Mouse (Mus musculus) kidney, postnatal 0 days (tissue): ENCODE data around the gene Trrap. TPM values are rescaled to one million over a fixed set of nuclear protein-coding genes. Genes with fewer than 3 reads are reported as not detected.

Experiments used
- ATAC-seq: fragments of 200-750 bp; cut with Nextera tagmentation; replicated peaks from 2 replicates; pipeline ENCODE4 v1.8.0; 2017; ENCODE audit warnings: low read depth, moderate number of reproducible peaks, moderate TSS enrichment, moderate library complexity; ENCODE audit not compliant: low FRiP score
- DNase-seq: peaks from one replicate; pipeline ENCODE4 v3.0.0-alpha.2; 2016; ENCODE audit warnings: low spot score
- H3K27ac ChIP-seq: fragments of 300-500 bp; sonication (generic); 2 replicates; pipeline ENCODE4 v1.5.1; 2014; ENCODE audit warnings: mild to moderate bottlenecking
- H3K27me3 ChIP-seq: fragments of 300-500 bp; sonication (generic); 2 replicates; pipeline ENCODE4 v1.6.1; 2014; ENCODE audit warnings: low read length, mixed read lengths; ENCODE audit not compliant: insufficient read depth
- H3K36me3 ChIP-seq: fragments of 300-500 bp; sonication (generic); 2 replicates; pipeline ENCODE4 v1.6.1; 2014; ENCODE audit warnings: low read length, mixed read lengths; ENCODE audit not compliant: insufficient read depth
- H3K4me1 ChIP-seq: fragments of 300-500 bp; sonication (generic); replicated peaks from 2 replicates; pipeline ENCODE4 v1.6.1; 2014; ENCODE audit warnings: antibody characterized with exemption, low read length, mixed read lengths; ENCODE audit not compliant: insufficient read depth
- H3K4me2 ChIP-seq: fragments of 300-500 bp; sonication (generic); 2 replicates; pipeline ENCODE4 v1.6.1; 2014; ENCODE audit warnings: mild to moderate bottlenecking, low read length, moderate library complexity, mixed read lengths
- H3K4me3 ChIP-seq: fragments of 300-500 bp; sonication (generic); replicated peaks from 2 replicates; pipeline ENCODE4 v1.5.1; 2014; ENCODE audit warnings: low read depth, low read length
- H3K9ac ChIP-seq: fragments of 300-500 bp; sonication (generic); 2 replicates; pipeline ENCODE4 v1.6.1; 2014; ENCODE audit warnings: low read depth, low read length
- H3K9me3 ChIP-seq: fragments of 300-500 bp; sonication (generic); replicated peaks from 2 replicates; pipeline ENCODE4 v1.6.1; 2016; ENCODE audit warnings: low read length, inconsistent platforms, mixed read lengths
- CTCF ChIP-seq: IDR thresholded peaks from 2 replicates; pipeline ENCODE4 v1.5.1; 2016; ENCODE audit warnings: antibody characterized with exemption, low read depth, mild to moderate bottlenecking, moderate library complexity
- WGBS: fragments of 180-500 bp; shearing (Covaris S2); extraction: QIAGEN DNeasy Blood & Tissue Kit; methylation state at CpG from one replicate; pipeline ENCODE4 v1.1.7; 2014; 5-methylcytosine and 5-hydroxymethylcytosine counted together
- polyA plus RNA-seq: library from polyadenylated mRNA; unstranded; fragments of >200 nt; fragmentation: Nextera tagmentation; extraction: Ambion mirVana; gene quantifications from 2 replicates; pipeline ENCODE4 v1.2.1, GENCODE M21; 2015

The Trrap gene
- polyA plus RNA-seq, 1 experiment from 2014 or later = 41.1 TPM

GRCm38 (mm10) chr5:144794687-144795086, 27.2 kb downstream of the Trrap start:
- Histone ChIP-seq H3K36me3 (peaks cover 92% of the 10 kb centered on the region), H3K4me1 (no peaks in the 10 kb centered on the region), H3K4me2 (no peak overlapping the region), H3K4me3 (no peak overlapping the region), H3K9ac (no peak overlapping the region), H3K9me3 (no peaks in the 10 kb centered on the region), H3K27me3 (no peaks in the 10 kb centered on the region), H3K27ac (no peak overlapping the region)
- peak; percentile 63 for TF ChIP-seq CTCF
- DNase-seq (peak; percentile 19), ATAC-seq (no peak)
- 74% methylated on average over 6 of the region's 6 CpGs for WGBS

- Histone ChIP-seq H3K27ac (no peak overlapping the region), H3K36me3 (peaks cover 91% of the 10 kb centered on the region), H3K27me3 (no peaks in the 10 kb centered on the region), H3K4me3 (no peak overlapping the region), H3K4me2 (no peak overlapping the region), H3K9me3 (no peaks in the 10 kb centered on the region), H3K9ac (no peak overlapping the region), H3K4me1 (no peaks in the 10 kb centered on the region)
- WGBS = 94% methylated on average over 7 of the region's 7 CpGs
- ATAC-seq (no peak), DNase-seq (no peak)
- TF ChIP-seq CTCF = no peak
Observed at GRCm38 (mm10) chr5:144797116-144797515, 29.6 kb downstream of the Trrap start.

- TF ChIP-seq CTCF = no peak
- no peak overlapping the region for H3K4me2 ChIP-seq
- peaks cover 89% of the 10 kb centered on the region for H3K36me3 ChIP-seq
- 87% methylated on average over 8 of the region's 8 CpGs for WGBS
- no peaks in the 10 kb centered on the region for H3K27me3 ChIP-seq
- no peak overlapping the region for H3K4me3 ChIP-seq
- H3K9ac ChIP-seq = no peak overlapping the region
- H3K9me3 ChIP-seq = no peaks in the 10 kb centered on the region
- no peaks in the 10 kb centered on the region for H3K4me1 ChIP-seq
- no peak overlapping the region for H3K27ac ChIP-seq
- ATAC-seq = no peak
- DNase-seq = no peak
Observed at GRCm38 (mm10) chr5:144803066-144803465, 35.5 kb downstream of the Trrap start.

- no peaks in the 10 kb centered on the region for H3K27me3 ChIP-seq
- no peaks in the 10 kb centered on the region for H3K4me1 ChIP-seq
- no peak overlapping the region for H3K4me3 ChIP-seq
- TF ChIP-seq CTCF = no peak
- no peak overlapping the region for H3K9ac ChIP-seq
- H3K9me3 ChIP-seq = no peaks in the 10 kb centered on the region
- ATAC-seq = no peak
- no peak for DNase-seq
- WGBS = 86% methylated on average over 7 of the region's 7 CpGs
- peaks cover 91% of the 10 kb centered on the region for H3K36me3 ChIP-seq
- no peak overlapping the region for H3K4me2 ChIP-seq
- H3K27ac ChIP-seq = no peak overlapping the region
Observed at GRCm38 (mm10) chr5:144804181-144804580, 36.6 kb downstream of the Trrap start.

GRCm38 (mm10) chr5:144806931-144807330, 39.4 kb downstream of the Trrap start:
- 97% methylated on average over 10 of the region's 10 CpGs for WGBS
- no peak for ATAC-seq

GRCm38 (mm10) chr5:144828365-144829102, 61.0 kb downstream of the Trrap start:
- Histone ChIP-seq H3K9ac (no peak overlapping the region), H3K4me1 (no peaks in the 10 kb centered on the region), H3K27me3 (no peaks in the 10 kb centered on the region), H3K36me3 (peaks cover 98% of the 10 kb centered on the region), H3K27ac (no peak overlapping the region), H3K9me3 (no peaks in the 10 kb centered on the region), H3K4me2 (no peak overlapping the region), H3K4me3 (no peak overlapping the region)
- WGBS = 92% methylated on average over 20 of the region's 20 CpGs
- no peak for ATAC-seq
- no peak for DNase-seq
- TF ChIP-seq CTCF = no peak

More at GRCm38 (mm10) chr5:144806931-144807330, 39.4 kb downstream of the Trrap start:
- H3K4me3 ChIP-seq = no peak overlapping the region
- no peaks in the 10 kb centered on the region for H3K27me3 ChIP-seq
- DNase-seq = no peak
- no peak overlapping the region for H3K4me2 ChIP-seq
- no peaks in the 10 kb centered on the region for H3K4me1 ChIP-seq
- H3K36me3 ChIP-seq = peaks cover 90% of the 10 kb centered on the region
- TF ChIP-seq CTCF = no peak
- no peaks in the 10 kb centered on the region for H3K9me3 ChIP-seq
- no peak overlapping the region for H3K9ac ChIP-seq
- H3K27ac ChIP-seq = no peak overlapping the region
